16 mouse cellular contexts compared by ENCODE assay signal in the genomic region with DNA sequence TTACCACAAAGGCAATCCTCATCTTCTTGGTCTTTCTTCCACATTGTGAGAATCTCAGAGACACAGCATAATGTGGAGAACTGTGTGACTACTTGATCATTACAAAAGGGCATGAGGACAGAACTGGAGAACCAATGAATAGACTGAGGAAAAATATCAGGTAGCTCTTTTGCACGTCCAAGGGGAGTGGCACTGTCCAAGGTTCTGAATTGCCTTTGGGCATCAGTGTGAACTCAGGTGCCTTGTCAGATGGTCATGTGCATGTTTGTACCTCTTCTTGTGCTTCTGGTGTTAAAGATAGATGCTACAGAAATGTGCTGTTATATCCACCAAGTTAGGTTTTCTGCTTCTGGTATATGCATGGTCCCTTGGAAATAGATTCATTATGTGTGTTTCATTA.
DNase-seq lines count a peak whose midpoint lies in the region; ATAC-seq lines count a peak whose summit lies in the region.
"Had no signal": no experiment of that assay in that cellular context is flagged by ENCODE, and none has a peak within 500 bp of the region (broad histone marks: within the 10 kb centered on the region; RNA-seq: fewer than 3 reads in every experiment).

No protein-coding gene starts in this region.

- no peak overlapping the region for H3K9ac ChIP-seq in intestine, embryonic 14.5 days (ENCODE audit: low read length)
- no peak overlapping the region for H3K9ac ChIP-seq in intestine, embryonic 16.5 days (ENCODE audit: low read depth, low read length)
- H3K9ac ChIP-seq in embryonic facial prominence, embryonic 14.5 days (ENCODE audit: low read depth, low read length), result no peak overlapping the region
- H3K9ac ChIP-seq: forebrain, embryonic 12.5 days; heart, embryonic 15.5 days; liver, embryonic 15.5 days; neural tube, embryonic 12.5 days had no signal

- H3K9me3 ChIP-seq in intestine, embryonic 14.5 days (ENCODE audit: control insufficient read depth, low read length), result no peaks in the 10 kb centered on the region
- H3K9me3 ChIP-seq in intestine, embryonic 16.5 days (ENCODE audit: control insufficient read depth, low read length), result no peaks in the 10 kb centered on the region
- H3K9me3 ChIP-seq in embryonic facial prominence, embryonic 14.5 days (ENCODE audit: control insufficient read depth, low read length), result no peaks in the 10 kb centered on the region
- H3K9me3 ChIP-seq: forebrain, embryonic 12.5 days; heart, embryonic 15.5 days; liver, embryonic 15.5 days; neural tube, embryonic 12.5 days had no signal

- H3K27ac ChIP-seq in intestine, embryonic 14.5 days (ENCODE audit: low read depth), result no peak overlapping the region
- no peak overlapping the region for H3K27ac ChIP-seq in intestine, embryonic 16.5 days (ENCODE audit: low read length)
- no peak overlapping the region for H3K27ac ChIP-seq in embryonic facial prominence, embryonic 14.5 days (replicated peaks; ENCODE audit: low read depth, low read length)
- H3K27ac ChIP-seq: forebrain, embryonic 12.5 days; heart, embryonic 15.5 days; liver, embryonic 15.5 days; neural tube, embryonic 12.5 days had no signal

- no peak overlapping the region for H3K4me2 ChIP-seq in intestine, embryonic 14.5 days (ENCODE audit: low read length)
- H3K4me2 ChIP-seq in intestine, embryonic 16.5 days (ENCODE audit: low read depth, low read length), result no peak overlapping the region
- H3K4me2 ChIP-seq in embryonic facial prominence, embryonic 14.5 days (ENCODE audit: low read depth, low read length), result no peak overlapping the region
- H3K4me2 ChIP-seq: forebrain, embryonic 12.5 days; heart, embryonic 15.5 days; liver, embryonic 15.5 days; neural tube, embryonic 12.5 days had no signal

- no peak overlapping the region for H3K4me3 ChIP-seq in intestine, embryonic 14.5 days (ENCODE audit: low read depth, low read length)
- H3K4me3 ChIP-seq in intestine, embryonic 16.5 days (ENCODE audit: low read length), result no peak overlapping the region
- H3K4me3 ChIP-seq in embryonic facial prominence, embryonic 14.5 days (ENCODE audit: low read depth, low read length), result no peak overlapping the region
- H3K4me3 ChIP-seq: forebrain, embryonic 12.5 days; heart, embryonic 15.5 days; liver, embryonic 15.5 days; neural tube, embryonic 12.5 days had no signal

- no peaks in the 10 kb centered on the region for H3K36me3 ChIP-seq in intestine, embryonic 14.5 days (ENCODE audit: control insufficient read depth, insufficient read depth, low read length)
- no peaks in the 10 kb centered on the region for H3K36me3 ChIP-seq in intestine, embryonic 16.5 days (ENCODE audit: control insufficient read depth, insufficient read depth, low read length)
- no peaks in the 10 kb centered on the region for H3K36me3 ChIP-seq in embryonic facial prominence, embryonic 14.5 days (ENCODE audit: control insufficient read depth, insufficient read depth, low read length)
- H3K36me3 ChIP-seq: forebrain, embryonic 12.5 days; heart, embryonic 15.5 days; liver, embryonic 15.5 days; neural tube, embryonic 12.5 days had no signal

- no peak for ATAC-seq in intestine, embryonic 14.5 days (replicated peaks; ENCODE audit: low FRiP score, low TSS enrichment, low read depth)
- no peak for ATAC-seq in intestine, embryonic 16.5 days
- no peak for ATAC-seq in embryonic facial prominence, embryonic 14.5 days (ENCODE audit: low read depth)
- ATAC-seq: activated CD4-positive, CD25-positive, alpha-beta regulatory T cell, adult 4 months; CD4-positive, CD25-positive, alpha-beta regulatory T cell, adult 4 months had no signal

- DNase-seq in intestine, embryonic 14.5 days (ENCODE audit: low spot score), result peak; percentile 74
- DNase-seq in 3T3-L1 (ENCODE audit: low read depth, low spot score) (peak; percentile 45), NIH3T3 (ENCODE audit: low read depth) (peak; percentile 33)
- DNase-seq in embryonic facial prominence, embryonic 14.5 days (ENCODE audit: low spot score), result peak; percentile 49
- DNase-seq in natural killer cell, adult 2 months (ENCODE audit: low spot score in 2 of 2), result no peak
- no peak for DNase-seq in urinary bladder, adult 18-20 months (ENCODE audit: low spot score in 2 of 2)
- DNase-seq in layer of hippocampus, adult 9-11 months, result no peak
- DNase-seq: gastrocnemius, postnatal 25 days; thymus, adult 2 months had no signal

- no peaks in the 10 kb centered on the region for H3K4me1 ChIP-seq in intestine, embryonic 14.5 days (replicated peaks; ENCODE audit: control insufficient read depth, insufficient read depth, low read length)
- H3K4me1 ChIP-seq in intestine, embryonic 16.5 days (ENCODE audit: control insufficient read depth, insufficient read depth, low read length), result no peaks in the 10 kb centered on the region
- H3K4me1 ChIP-seq in embryonic facial prominence, embryonic 14.5 days (ENCODE audit: control insufficient read depth, insufficient read depth, low read length), result no peaks in the 10 kb centered on the region
- H3K4me1 ChIP-seq: forebrain, embryonic 12.5 days; heart, embryonic 15.5 days; liver, embryonic 15.5 days; neural tube, embryonic 12.5 days had no signal

- H3K27me3 ChIP-seq in intestine, embryonic 14.5 days (replicated peaks; ENCODE audit: control insufficient read depth, insufficient read depth, low read length), result no peaks in the 10 kb centered on the region
- no peaks in the 10 kb centered on the region for H3K27me3 ChIP-seq in intestine, embryonic 16.5 days (replicated peaks; ENCODE audit: control insufficient read depth, insufficient read depth, low read length)
- H3K27me3 ChIP-seq in embryonic facial prominence, embryonic 14.5 days (replicated peaks; ENCODE audit: control insufficient read depth, insufficient read depth, low read length), result no peaks in the 10 kb centered on the region
- H3K27me3 ChIP-seq: forebrain, embryonic 12.5 days; heart, embryonic 15.5 days; liver, embryonic 15.5 days; neural tube, embryonic 12.5 days had no signal

- 2% methylated on average over 1 of the region's 1 CpGs for WGBS in intestine, embryonic 14.5 days
- WGBS in intestine, embryonic 16.5 days, result 2% methylated on average over 1 of the region's 1 CpGs
- 0% methylated on average over 1 of the region's 1 CpGs for WGBS in embryonic facial prominence, embryonic 14.5 days

Comparison
In these comparisons a context has a peak if more than half of its experiments do, and no peak if none do; other contexts are left out.
1. DNase-seq: peak in intestine, embryonic 14.5 days (single experiment), 3T3-L1 (single experiment), NIH3T3 (single experiment) and embryonic facial prominence, embryonic 14.5 days (single experiment); none in natural killer cell, adult 2 months (0 of 2), urinary bladder, adult 18-20 months (0 of 2) and layer of hippocampus, adult 9-11 months (single experiment).